Mouse (Mus musculus): Measurements from ENCODE around the gene Atp2a1. TPM values are rescaled to one million over a fixed set of nuclear protein-coding genes. Genes with fewer than 3 reads are reported as not detected.

Atp2a1 gene
- total RNA-seq, 1 experiment, result 0.27 TPM

DNA sequence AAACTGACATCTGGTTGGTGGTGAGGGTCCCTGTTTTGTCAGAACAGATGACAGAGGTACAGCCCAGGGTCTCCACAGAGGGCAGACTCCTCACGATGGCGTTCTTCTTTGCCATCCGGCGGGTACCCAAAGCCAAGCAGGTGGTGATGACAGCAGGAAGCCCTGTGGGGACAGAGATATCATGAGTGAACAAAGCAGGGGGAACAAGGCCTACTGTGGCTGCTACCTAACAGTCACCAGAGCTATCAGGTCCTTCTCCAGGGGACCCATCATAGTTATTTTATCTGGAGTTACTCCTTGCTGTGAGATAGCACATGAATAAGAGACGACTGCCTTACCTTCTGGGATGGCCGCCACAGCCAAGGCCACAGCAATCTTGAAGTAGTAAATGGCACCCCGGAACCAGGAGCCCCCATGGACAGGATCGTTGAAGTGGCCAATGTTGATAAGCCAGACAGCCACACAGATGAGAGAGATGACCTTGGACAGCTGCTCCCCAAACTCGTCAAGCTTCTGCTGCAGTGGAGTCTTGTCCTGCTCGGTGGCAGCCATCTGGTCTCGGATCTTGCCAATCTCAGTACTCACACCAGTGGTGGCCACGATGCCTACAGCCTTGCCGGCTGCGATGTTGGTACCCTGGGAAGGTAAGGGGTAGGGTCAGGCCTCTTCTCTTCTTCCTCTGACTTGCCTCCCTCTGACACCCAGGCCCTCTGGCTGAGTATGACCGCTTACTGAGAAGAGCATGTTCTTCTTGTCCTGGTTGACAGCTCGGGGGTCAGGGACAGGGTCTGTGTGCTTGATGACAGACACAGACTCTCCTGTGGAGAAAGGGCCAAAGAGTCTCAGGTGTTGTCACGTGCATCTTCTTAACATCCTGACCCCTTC lies 6.3 kb downstream of the Atp2a1 start:
- DNase-seq (ENCODE audit: low read depth, low spot score), result no peak
- no peak for TF ChIP-seq MAFK (IDR thresholded peaks at IDR 0.05; ENCODE audit: insufficient read depth, low read depth, low read length)
- TF ChIP-seq CHD2 (IDR thresholded peaks at IDR 0.05; ENCODE audit: low read depth, low read length), result no peak
- TF ChIP-seq ZNF384 (IDR thresholded peaks at IDR 0.05; ENCODE audit: low read depth, low read length), result no peak
- TF ChIP-seq HCFC1 (IDR thresholded peaks at IDR 0.05; ENCODE audit: borderline replicate concordance, insufficient read depth, low read length), result no peak
- no peak for TF ChIP-seq ZC3H11A (IDR thresholded peaks at IDR 0.05; ENCODE audit: borderline replicate concordance, low read depth, low read length)
- Histone ChIP-seq H3K27ac (ENCODE audit: insufficient read depth, low read depth, low read length, poor library complexity, severe bottlenecking) (no peak overlapping the region), H3K9me3 (ENCODE audit: control insufficient read depth, insufficient read depth, low read depth, low read length) (no peaks in the 10 kb centered on the region), H3K4me3 (ENCODE audit: insufficient read depth in 1 of 2, low read depth in 1 of 2, low read length in 2 of 2, poor library complexity in 1 of 2, severe bottlenecking in 1 of 2) (no peak overlapping the region), H3K9ac (ENCODE audit: insufficient read depth, low read depth, low read length, poor library complexity, severe bottlenecking) (no peak overlapping the region), H3K36me3 (ENCODE audit: control insufficient read depth, insufficient read depth, low read length, poor library complexity, severe bottlenecking) (no peaks in the 10 kb centered on the region), H3K4me1 (ENCODE audit: control insufficient read depth in 2 of 2, insufficient read depth in 2 of 2, low read length in 2 of 2, poor library complexity in 1 of 2) (peaks cover 0 to 6% of the 10 kb centered on the region in 2 experiments; a peak in 1 of 4 replicates)
- in situ Hi-C loops (cut with MboI; ENCODE audit: low sequenced_read_pairs in 2 of 2, unreplicated experiment in 2 of 2), result no loop called here

DNA sequence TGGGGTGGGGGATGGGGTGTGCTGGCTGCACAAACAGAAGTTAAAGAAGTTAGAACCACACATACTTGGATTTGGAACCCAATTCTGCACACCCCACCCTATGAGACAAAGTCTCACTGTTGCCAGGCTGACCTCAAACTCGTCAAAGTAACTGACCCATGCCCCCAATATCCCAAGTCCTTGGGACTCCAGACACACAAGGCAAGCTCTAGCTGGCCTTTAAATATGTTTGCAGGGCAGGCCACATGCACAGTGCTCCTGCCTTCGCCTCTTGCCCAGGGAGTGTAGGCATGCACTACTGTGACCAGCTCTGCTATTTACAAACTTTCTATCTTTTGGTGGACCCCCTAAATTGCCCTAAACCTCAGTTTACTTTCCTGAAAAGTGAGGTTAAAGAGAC lies 7.7 kb downstream of the Atp2a1 start:
- DNase-seq (ENCODE audit: low read depth, low spot score), result no peak
- H3K27ac ChIP-seq (ENCODE audit: insufficient read depth, low read depth, low read length, poor library complexity, severe bottlenecking), result no peak overlapping the region
- no peaks in the 10 kb centered on the region for H3K4me1 ChIP-seq (ENCODE audit: control insufficient read depth in 2 of 2, insufficient read depth in 2 of 2, low read length in 2 of 2, poor library complexity in 1 of 2)
- H3K9ac ChIP-seq (ENCODE audit: insufficient read depth, low read depth, low read length, poor library complexity, severe bottlenecking), result no peak overlapping the region
- in situ Hi-C loops (cut with MboI; ENCODE audit: low sequenced_read_pairs in 2 of 2, unreplicated experiment in 2 of 2), result no loop called here
- TF ChIP-seq HCFC1 (IDR thresholded peaks at IDR 0.05; ENCODE audit: borderline replicate concordance, insufficient read depth, low read length) (no peak), CHD2 (IDR thresholded peaks at IDR 0.05; ENCODE audit: low read depth, low read length) (no peak), ZNF384 (IDR thresholded peaks at IDR 0.05; ENCODE audit: low read depth, low read length) (no peak), MAFK (IDR thresholded peaks at IDR 0.05; ENCODE audit: insufficient read depth, low read depth, low read length) (no peak), ZC3H11A (IDR thresholded peaks at IDR 0.05; ENCODE audit: borderline replicate concordance, low read depth, low read length) (no peak)
- no peaks in the 10 kb centered on the region for H3K9me3 ChIP-seq (ENCODE audit: control insufficient read depth, insufficient read depth, low read depth, low read length)
- no peak overlapping the region for H3K4me3 ChIP-seq (ENCODE audit: insufficient read depth in 1 of 2, low read depth in 1 of 2, low read length in 2 of 2, poor library complexity in 1 of 2, severe bottlenecking in 1 of 2)
- H3K36me3 ChIP-seq (ENCODE audit: control insufficient read depth, insufficient read depth, low read length, poor library complexity, severe bottlenecking), result no peaks in the 10 kb centered on the region

DNA sequence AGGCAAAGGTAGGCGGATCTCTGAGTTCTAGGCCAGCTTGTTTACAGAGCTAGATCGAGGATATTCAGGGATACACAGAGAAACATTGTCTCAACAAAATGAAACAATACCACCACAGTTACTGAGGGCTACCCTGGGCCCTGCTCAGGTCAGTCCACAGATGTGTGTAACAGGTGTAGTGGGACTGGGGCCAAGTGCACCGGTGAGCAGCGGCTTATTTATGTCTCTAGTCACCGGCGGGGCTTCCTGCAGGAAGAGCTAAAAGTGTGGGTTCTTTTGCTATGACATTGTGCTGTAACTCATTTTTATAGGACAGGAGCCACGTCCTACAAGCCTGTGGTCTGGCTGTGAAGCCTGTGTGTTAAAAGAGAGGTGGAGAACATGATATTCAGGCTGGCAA lies 9.0 kb downstream of the Atp2a1 start:
- no peaks in the 10 kb centered on the region; a peak in 1 of 4 replicates for H3K4me1 ChIP-seq (ENCODE audit: control insufficient read depth in 2 of 2, insufficient read depth in 2 of 2, low read length in 2 of 2, poor library complexity in 1 of 2)
- H3K4me3 ChIP-seq (ENCODE audit: insufficient read depth in 1 of 2, low read depth in 1 of 2, low read length in 2 of 2, poor library complexity in 1 of 2, severe bottlenecking in 1 of 2), result no peak overlapping the region
- no peaks in the 10 kb centered on the region for H3K9me3 ChIP-seq (ENCODE audit: control insufficient read depth, insufficient read depth, low read depth, low read length)
- no peak overlapping the region for H3K9ac ChIP-seq (ENCODE audit: insufficient read depth, low read depth, low read length, poor library complexity, severe bottlenecking)
- TF ChIP-seq ZNF384 (IDR thresholded peaks at IDR 0.05; ENCODE audit: low read depth, low read length), result no peak
- TF ChIP-seq CHD2 (IDR thresholded peaks at IDR 0.05; ENCODE audit: low read depth, low read length), result no peak
- no peak for TF ChIP-seq MAFK (IDR thresholded peaks at IDR 0.05; ENCODE audit: insufficient read depth, low read depth, low read length)
- TF ChIP-seq ZC3H11A (IDR thresholded peaks at IDR 0.05; ENCODE audit: borderline replicate concordance, low read depth, low read length), result no peak
- no peak for TF ChIP-seq HCFC1 (IDR thresholded peaks at IDR 0.05; ENCODE audit: borderline replicate concordance, insufficient read depth, low read length)
- in situ Hi-C loops (cut with MboI; ENCODE audit: low sequenced_read_pairs in 2 of 2, unreplicated experiment in 2 of 2), result no loop called here
- H3K36me3 ChIP-seq (ENCODE audit: control insufficient read depth, insufficient read depth, low read length, poor library complexity, severe bottlenecking), result no peaks in the 10 kb centered on the region
- DNase-seq (ENCODE audit: low read depth, low spot score), result no peak
- H3K27ac ChIP-seq (ENCODE audit: insufficient read depth, low read depth, low read length, poor library complexity, severe bottlenecking), result no peak overlapping the region

DNA sequence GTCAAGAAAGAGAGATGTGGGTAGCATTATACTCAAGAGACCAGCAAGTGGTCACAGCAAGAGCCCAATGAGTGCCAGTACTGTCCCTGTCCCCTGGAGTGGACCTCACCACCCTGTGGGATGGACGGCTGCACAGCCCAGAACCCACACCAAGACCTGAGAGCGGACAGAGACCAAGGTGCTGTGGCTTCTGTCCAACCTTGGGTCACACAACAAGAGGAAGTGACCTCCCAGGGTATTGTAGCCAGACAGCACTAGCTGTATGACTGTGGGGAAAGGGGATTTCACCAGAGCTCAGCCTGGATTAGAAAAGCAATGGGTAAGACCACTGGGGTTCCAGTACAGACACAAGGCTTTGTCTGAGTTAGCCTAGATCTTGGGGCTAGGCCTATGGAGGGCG lies 10.7 kb downstream of the Atp2a1 start:
- peaks cover under 1% of the 10 kb centered on the region; the same call in 1 of the 2 replicates for H3K36me3 ChIP-seq (ENCODE audit: control insufficient read depth, insufficient read depth, low read length, poor library complexity, severe bottlenecking)
- H3K27ac ChIP-seq (ENCODE audit: insufficient read depth, low read depth, low read length, poor library complexity, severe bottlenecking), result no peak overlapping the region
- TF ChIP-seq ZC3H11A (IDR thresholded peaks at IDR 0.05; ENCODE audit: borderline replicate concordance, low read depth, low read length), result no peak
- no peak for TF ChIP-seq ZNF384 (IDR thresholded peaks at IDR 0.05; ENCODE audit: low read depth, low read length)
- TF ChIP-seq MAFK (IDR thresholded peaks at IDR 0.05; ENCODE audit: insufficient read depth, low read depth, low read length), result no peak
- TF ChIP-seq HCFC1 (IDR thresholded peaks at IDR 0.05; ENCODE audit: borderline replicate concordance, insufficient read depth, low read length), result no peak
- TF ChIP-seq CHD2 (IDR thresholded peaks at IDR 0.05; ENCODE audit: low read depth, low read length), result no peak
- no peaks in the 10 kb centered on the region for H3K9me3 ChIP-seq (ENCODE audit: control insufficient read depth, insufficient read depth, low read depth, low read length)
- H3K4me3 ChIP-seq (ENCODE audit: insufficient read depth in 1 of 2, low read depth in 1 of 2, low read length in 2 of 2, poor library complexity in 1 of 2, severe bottlenecking in 1 of 2), result no peak overlapping the region
- in situ Hi-C loops (cut with MboI; ENCODE audit: low sequenced_read_pairs in 2 of 2, unreplicated experiment in 2 of 2), result no loop called here
- no peak overlapping the region for H3K9ac ChIP-seq (ENCODE audit: insufficient read depth, low read depth, low read length, poor library complexity, severe bottlenecking)
- no peaks in the 10 kb centered on the region; a peak in 1 of 4 replicates for H3K4me1 ChIP-seq (ENCODE audit: control insufficient read depth in 2 of 2, insufficient read depth in 2 of 2, low read length in 2 of 2, poor library complexity in 1 of 2)
- DNase-seq (ENCODE audit: low read depth, low spot score), result no peak
